Comparison of ENCODE assay signal across 19 mouse cellular contexts in genomic region chr6:34805582-34805981, GRCm38 (mm10).
"Had no signal": no experiment of that assay in that cellular context is flagged by ENCODE, and none has a peak within 500 bp of the region (broad histone marks: within the 10 kb centered on the region; RNA-seq: fewer than 3 reads in every experiment).

No protein-coding gene starts in this region.

- ATAC-seq: intestine, embryonic 15.5 days had no signal

- H3K27me3 ChIP-seq: intestine, embryonic 15.5 days; kidney, embryonic 15.5 days; neural tube, embryonic 12.5 days; neural tube, embryonic 15.5 days had no signal

- H3K4me1 ChIP-seq: intestine, embryonic 15.5 days; neural tube, embryonic 12.5 days; neural tube, embryonic 15.5 days had no signal

- H3K36me3 ChIP-seq: intestine, embryonic 15.5 days; kidney, embryonic 15.5 days; neural tube, embryonic 12.5 days; neural tube, embryonic 15.5 days had no signal

- H3K9me3 ChIP-seq: intestine, embryonic 15.5 days; kidney, embryonic 15.5 days; neural tube, embryonic 12.5 days; neural tube, embryonic 15.5 days had no signal

- H3K4me3 ChIP-seq: intestine, embryonic 15.5 days; kidney, embryonic 15.5 days; left cerebral cortex, adult 2 months; neural tube, embryonic 12.5 days; neural tube, embryonic 15.5 days had no signal

- H3K27ac ChIP-seq: intestine, embryonic 15.5 days; kidney, embryonic 15.5 days; left cerebral cortex, adult 2 months; neural tube, embryonic 12.5 days; neural tube, embryonic 15.5 days had no signal

- H3K9ac ChIP-seq: intestine, embryonic 15.5 days; kidney, embryonic 15.5 days; neural tube, embryonic 12.5 days; neural tube, embryonic 15.5 days had no signal

- H3K4me2 ChIP-seq: intestine, embryonic 15.5 days; kidney, embryonic 15.5 days; midbrain, embryonic 11.5 days; neural tube, embryonic 12.5 days; neural tube, embryonic 15.5 days had no signal

- DNase-seq: kidney, adult 11 months; kidney, adult 8-10 months; kidney, postnatal 10 days; kidney, postnatal 36 days; layer of hippocampus, postnatal 36 days; lung, adult 18-20 months; lung, postnatal 14 days; lung, postnatal 4 days; midbrain, embryonic 14.5 days; right cerebral cortex, adult 18-20 months; right cerebral cortex, postnatal 14 days; spleen, adult 18-20 months; thymus, postnatal 25 days had no signal
